Comparison of ENCODE assay signal across 10 mouse cellular contexts in genomic region chr3:38299898-38300751, GRCm38 (mm10).
A peak's percentile ranks its signal among the peaks of the same experiment; 100 is the strongest.
DNase-seq lines count a peak whose midpoint lies in the region; ATAC-seq and TF ChIP-seq lines count a peak whose summit lies in the region.
"Had no signal": no experiment of that assay in that cellular context is flagged by ENCODE, and none has a peak within 500 bp of the region (broad histone marks: within the 10 kb centered on the region; RNA-seq: fewer than 3 reads in every experiment).

No protein-coding gene starts in this region.

- no peak overlapping the region for H3K9ac ChIP-seq in kidney, postnatal 0 days (ENCODE audit: low read depth, low read length)
- no peak overlapping the region for H3K9ac ChIP-seq in forebrain, embryonic 14.5 days (ENCODE audit: low read length)
- no peak overlapping the region for H3K9ac ChIP-seq in hindbrain, embryonic 12.5 days
- H3K9ac ChIP-seq: midbrain, embryonic 12.5 days; stomach, embryonic 15.5 days had no signal

- TF ChIP-seq CTCF in kidney, postnatal 0 days (IDR thresholded peaks at IDR 0.05; ENCODE audit: low read depth): no peak

- H3K27me3 ChIP-seq in kidney, postnatal 0 days (ENCODE audit: insufficient read depth, low read length): no peaks in the 10 kb centered on the region
- H3K27me3 ChIP-seq in forebrain, embryonic 14.5 days (replicated peaks; ENCODE audit: control insufficient read depth, insufficient read depth, low read length): no peaks in the 10 kb centered on the region
- no peaks in the 10 kb centered on the region for H3K27me3 ChIP-seq in hindbrain, embryonic 12.5 days
- H3K27me3 ChIP-seq: midbrain, embryonic 12.5 days; stomach, embryonic 15.5 days had no signal

- no peak for ATAC-seq in kidney, postnatal 0 days (replicated peaks; ENCODE audit: low FRiP score, low read depth)
- peak; percentile 49 for ATAC-seq in forebrain, embryonic 14.5 days
- ATAC-seq in hindbrain, embryonic 12.5 days (ENCODE audit: low FRiP score): 0 out of 2 replicates have a peak, but pooled peaks have one; percentile 4

- no peaks in the 10 kb centered on the region for H3K36me3 ChIP-seq in kidney, postnatal 0 days (ENCODE audit: insufficient read depth, low read length)
- H3K36me3 ChIP-seq in forebrain, embryonic 14.5 days (ENCODE audit: control insufficient read depth, insufficient read depth, low read length): no peaks in the 10 kb centered on the region
- no peaks in the 10 kb centered on the region for H3K36me3 ChIP-seq in hindbrain, embryonic 12.5 days
- H3K36me3 ChIP-seq: midbrain, embryonic 12.5 days; stomach, embryonic 15.5 days had no signal

- no peaks in the 10 kb centered on the region for H3K9me3 ChIP-seq in kidney, postnatal 0 days (replicated peaks; ENCODE audit: low read length)
- no peaks in the 10 kb centered on the region for H3K9me3 ChIP-seq in forebrain, embryonic 14.5 days (replicated peaks; ENCODE audit: control insufficient read depth, low read length)
- H3K9me3 ChIP-seq in hindbrain, embryonic 12.5 days (replicated peaks): no peaks in the 10 kb centered on the region
- H3K9me3 ChIP-seq: stomach, embryonic 15.5 days had no signal

- 66% methylated on average over 11 of the region's 11 CpGs for WGBS in kidney, postnatal 0 days
- 74% methylated on average over 11 of the region's 11 CpGs for WGBS in forebrain, embryonic 14.5 days
- 75% methylated on average over 11 of the region's 11 CpGs for WGBS in hindbrain, embryonic 12.5 days

- no peak overlapping the region for H3K4me2 ChIP-seq in kidney, postnatal 0 days (ENCODE audit: low read length)
- no peak overlapping the region for H3K4me2 ChIP-seq in forebrain, embryonic 14.5 days (ENCODE audit: low read length)
- H3K4me2 ChIP-seq in hindbrain, embryonic 12.5 days (replicated peaks): no peak overlapping the region
- H3K4me2 ChIP-seq: midbrain, embryonic 12.5 days; stomach, embryonic 15.5 days had no signal

- no peak overlapping the region for H3K4me3 ChIP-seq in kidney, postnatal 0 days (replicated peaks; ENCODE audit: low read depth, low read length)
- no peak overlapping the region for H3K4me3 ChIP-seq in forebrain, embryonic 14.5 days (ENCODE audit: low read depth, low read length)
- no peak overlapping the region for H3K4me3 ChIP-seq in hindbrain, embryonic 12.5 days
- H3K4me3 ChIP-seq: midbrain, embryonic 12.5 days; stomach, embryonic 15.5 days had no signal

- DNase-seq in kidney, postnatal 0 days (ENCODE audit: low spot score): no peak
- DNase-seq in kidney, adult 11 months: no peak
- peak; percentile 38 for DNase-seq in forebrain, embryonic 14.5 days (ENCODE audit: low spot score)
- peak; percentile 53 for DNase-seq in lung, postnatal 10 days
- DNase-seq in left cerebral cortex, adult 8-10 months (ENCODE audit: low spot score in 2 of 2): no peak
- no peak for DNase-seq in cerebellum, postnatal 25 days
- DNase-seq in natural killer cell, adult 2 months (ENCODE audit: low spot score in 2 of 2): no peak

- H3K27ac ChIP-seq in kidney, postnatal 0 days: 0 out of 2 replicates have a peak overlapping the region, but pooled peaks have one; percentile 2
- peak overlapping the region; percentile 0; the same call in 1 of the 2 replicates for H3K27ac ChIP-seq in forebrain, embryonic 14.5 days (ENCODE audit: low read depth, low read length)
- 0 out of 2 replicates have a peak overlapping the region, but pooled peaks have one; percentile 4 for H3K27ac ChIP-seq in hindbrain, embryonic 12.5 days
- H3K27ac ChIP-seq: midbrain, embryonic 12.5 days had no signal

- H3K4me1 ChIP-seq in kidney, postnatal 0 days (replicated peaks; ENCODE audit: insufficient read depth, low read length): no peaks in the 10 kb centered on the region
- peaks cover 9% of the 10 kb centered on the region; the same call in 1 of the 2 replicates for H3K4me1 ChIP-seq in forebrain, embryonic 14.5 days (ENCODE audit: control insufficient read depth, insufficient read depth, low read length)
- peaks cover 7% of the 10 kb centered on the region for H3K4me1 ChIP-seq in hindbrain, embryonic 12.5 days
- H3K4me1 ChIP-seq: stomach, embryonic 15.5 days had no signal

Comparison
In these comparisons a context has a peak if more than half of its experiments do, and no peak if none do; other contexts are left out.
1. DNase-seq: peak in forebrain, embryonic 14.5 days (single experiment) and lung, postnatal 10 days (single experiment); none in kidney, postnatal 0 days (single experiment), kidney, adult 11 months (single experiment), left cerebral cortex, adult 8-10 months (0 of 2), cerebellum, postnatal 25 days (0 of 2) and natural killer cell, adult 2 months (0 of 2).
2. Peak in every context shown above with its lines, with median percentiles within 50 percentile points of each other: H3K27ac ChIP-seq.